Comparison of ENCODE assay signal across 8 mouse cellular contexts in the genomic region with DNA sequence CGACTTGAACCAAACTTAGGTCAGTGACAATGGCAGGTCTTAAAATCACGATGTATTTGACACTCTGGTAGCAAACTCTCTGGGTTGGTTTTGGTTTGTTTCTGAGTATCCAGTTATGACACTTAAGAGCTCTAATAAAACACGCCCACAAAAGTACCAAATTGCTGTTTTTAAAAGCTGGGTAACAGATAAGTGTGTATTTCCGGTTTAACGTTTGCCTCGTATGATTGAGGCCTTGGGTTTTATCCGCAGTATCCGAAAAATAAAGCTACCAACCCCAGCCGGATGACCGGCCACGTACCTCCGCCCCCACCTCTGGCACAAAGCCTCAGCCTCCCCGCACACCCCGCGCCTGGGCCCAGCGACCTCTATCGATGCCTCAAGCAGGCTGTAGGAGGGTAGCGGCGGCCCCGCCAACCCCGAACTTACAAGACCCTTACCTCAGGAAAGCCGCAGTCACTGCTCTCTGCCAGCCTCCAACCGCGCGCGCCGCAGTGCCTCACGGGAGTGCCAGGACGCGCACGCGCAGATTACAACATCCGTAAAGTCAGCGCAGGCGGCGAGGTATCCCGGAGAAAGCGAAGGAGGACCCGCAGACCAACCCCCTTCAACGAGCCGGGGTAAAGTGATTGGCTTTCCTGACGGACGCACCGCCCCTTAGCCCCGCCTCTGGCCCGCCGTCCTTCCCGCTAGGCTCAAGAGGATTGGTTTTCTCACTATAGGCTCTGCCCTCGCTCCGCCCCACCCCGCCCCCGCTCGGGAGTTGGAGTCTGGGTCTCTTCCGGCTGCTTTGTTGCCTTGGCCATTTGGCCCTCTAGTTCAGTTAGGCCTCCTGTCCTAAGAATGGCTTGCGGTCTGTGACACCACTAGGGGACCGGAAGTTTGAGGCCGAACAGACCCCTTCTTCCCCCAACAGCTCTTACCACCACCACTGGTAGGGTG. TPM values are rescaled to one million over a fixed set of nuclear protein-coding genes. Genes with fewer than 3 reads are reported as not detected.
A peak's percentile ranks its signal among the peaks of the same experiment; 100 is the strongest.
DNase-seq lines count a peak whose midpoint lies in the region; ATAC-seq lines count a peak whose summit lies in the region.

Gene Poln, minus strand, starts transcription at position 499 of the 942 bp plus-strand sequence.
Gene Haus3, minus strand, starts transcription at position 578 of the 942 bp plus-strand sequence.

- peak within 1 kb of the TSS; percentile 92 for H3K27ac ChIP-seq in hindbrain, embryonic 12.5 days

- H3K9me3 ChIP-seq in hindbrain, embryonic 12.5 days (replicated peaks): no peaks in the 10 kb centered on the region

- H3K36me3 ChIP-seq in hindbrain, embryonic 12.5 days: peaks cover 10% of the 10 kb centered on the region

- H3K27me3 ChIP-seq in hindbrain, embryonic 12.5 days: no peaks in the 10 kb centered on the region

- DNase-seq in NIH3T3 (ENCODE audit: low read depth): peak; percentile 99
- DNase-seq in cerebellum, postnatal 10 days: peak; percentile 99 to 100
- DNase-seq in frontal cortex, postnatal 10 days (ENCODE audit: low spot score in 2 of 2): peak; percentile 97 to 98
- DNase-seq in layer of hippocampus, postnatal 14 days (ENCODE audit: low spot score in 2 of 2): peak; percentile 95 to 99
- peak; percentile 97 for DNase-seq in lung, postnatal 14 days
- DNase-seq in retina, adult 2 months (ENCODE audit: low read depth, low spot score): peak; percentile 87
- DNase-seq in thymus, postnatal 36 days: peak; percentile 97 to 99

- peak within 1 kb of the TSS; percentile 81 for H3K4me3 ChIP-seq in hindbrain, embryonic 12.5 days

- under 1% methylated on average over 57 of the region's 57 CpGs for WGBS in hindbrain, embryonic 12.5 days

- peak within 1 kb of the TSS; percentile 60 for H3K4me2 ChIP-seq in hindbrain, embryonic 12.5 days (replicated peaks)

- H3K9ac ChIP-seq in hindbrain, embryonic 12.5 days: peak within 1 kb of the TSS; percentile 86

- peaks cover 13% of the 10 kb centered on the region for H3K4me1 ChIP-seq in hindbrain, embryonic 12.5 days

- peak; percentile 100 for ATAC-seq in hindbrain, embryonic 12.5 days (ENCODE audit: low FRiP score)

RNA-seq across cellular contexts. Expression of gene Poln, which starts in this region (rescaled TPM):
- 0.41 and 0.51 TPM in 2 replicates for polyA plus RNA-seq in hindbrain, embryonic 12.5 days (2016; fragmentation: Nextera tagmentation; extraction: Ambion mirVana)
- total RNA-seq in layer of hippocampus, postnatal 14 days (2021): under 1 TPM; 0.67 to 0.81 TPM

RNA-seq across cellular contexts. Expression of gene Haus3, which starts in this region (rescaled TPM):
- polyA plus RNA-seq in hindbrain, embryonic 12.5 days (2016; fragmentation: Nextera tagmentation; extraction: Ambion mirVana): 33.5 and 33.8 TPM in 2 replicates
- total RNA-seq in layer of hippocampus, postnatal 14 days (2021): 1 to 10 TPM; 5.8 to 7.5 TPM

Comparison
In these comparisons a context has a peak if more than half of its experiments do, and no peak if none do; other contexts are left out.
1. Peak in every context shown above with its lines: DNase-seq, ATAC-seq, H3K4me3 ChIP-seq and H3K27ac ChIP-seq.